14 mouse cellular contexts compared by ENCODE assay signal in the genomic region with DNA sequence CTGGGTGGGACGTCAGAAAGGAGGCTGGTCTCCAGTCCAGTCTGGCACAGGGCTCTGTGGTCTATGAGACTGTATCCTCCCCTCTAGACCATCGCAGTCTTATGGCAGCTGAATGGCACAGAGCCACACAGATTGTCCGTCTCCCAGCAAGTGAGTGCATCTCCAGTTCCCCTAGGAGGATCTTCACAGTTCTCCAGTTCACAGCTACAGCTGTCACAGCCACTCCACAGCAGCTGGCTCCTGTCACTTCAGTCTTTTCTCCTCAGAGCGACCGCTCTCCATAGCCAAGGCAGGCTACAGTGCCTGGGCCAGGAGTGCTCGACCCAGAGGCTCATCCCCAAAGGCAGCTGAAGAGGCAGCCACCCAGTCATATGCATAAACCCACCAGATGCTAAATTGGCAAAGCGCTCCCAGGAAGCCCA. TPM values are rescaled to one million over a fixed set of nuclear protein-coding genes. Genes with fewer than 3 reads are reported as not detected.
A peak's percentile ranks its signal among the peaks of the same experiment; 100 is the strongest.
DNase-seq lines count a peak whose midpoint lies in the region; ATAC-seq lines count a peak whose summit lies in the region.
"Had no signal": no experiment of that assay in that cellular context is flagged by ENCODE, and none has a peak within 500 bp of the region (broad histone marks: within the 10 kb centered on the region; RNA-seq: fewer than 3 reads in every experiment).

No protein-coding gene starts in this region.

- H3K27ac ChIP-seq in kidney, embryonic 16.5 days (ENCODE audit: low read length), result peak overlapping the region; percentile 19; the same call in 1 of the 2 replicates
- 0 out of 2 replicates have a peak overlapping the region, but pooled peaks have one; percentile 9 for H3K27ac ChIP-seq in neural tube, embryonic 15.5 days (replicated peaks)
- H3K27ac ChIP-seq: midbrain, embryonic 12.5 days had no signal

- no peak for DNase-seq in kidney, adult 18-20 months
- peak; percentile 63 for DNase-seq in gastrocnemius, postnatal 14 days
- DNase-seq in kidney, postnatal 10 days, result peak; percentile 81
- DNase-seq in embryo, embryonic 9.5 days (ENCODE audit: extremely low spot score), result no peak
- no peak for DNase-seq in Muller cell, postnatal 12 days (ENCODE audit: inconsistent ontology term)
- DNase-seq in layer of hippocampus, postnatal 10 days (ENCODE audit: low spot score in 2 of 2), result no peak
- DNase-seq: adrenal gland, postnatal 14 days; cerebellum, adult 9-10 months had no signal

- peak; percentile 72; the same call in 1 of the 2 replicates for ATAC-seq in kidney, embryonic 16.5 days (ENCODE audit: low FRiP score, low TSS enrichment)
- ATAC-seq in neural tube, embryonic 15.5 days (ENCODE audit: low FRiP score), result no peak

- 0 out of 2 replicates have a peak, but pooled peaks cover 7% of the 10 kb centered on the region for H3K9me3 ChIP-seq in kidney, embryonic 16.5 days (ENCODE audit: low read length)
- H3K9me3 ChIP-seq in neural tube, embryonic 15.5 days (replicated peaks), result no peaks in the 10 kb centered on the region
- H3K9me3 ChIP-seq: midbrain, embryonic 12.5 days had no signal

- no peak overlapping the region for H3K9ac ChIP-seq in kidney, embryonic 16.5 days (replicated peaks; ENCODE audit: low read length)
- H3K9ac ChIP-seq in neural tube, embryonic 15.5 days (replicated peaks), result no peak overlapping the region
- H3K9ac ChIP-seq: midbrain, embryonic 12.5 days had no signal

- WGBS in kidney, embryonic 16.5 days, result 34% methylated on average over 7 of the region's 7 CpGs
- 69% methylated on average over 7 of the region's 7 CpGs for WGBS in neural tube, embryonic 15.5 days

- H3K4me3 ChIP-seq in kidney, embryonic 16.5 days (ENCODE audit: low read length), result no peak overlapping the region
- no peak overlapping the region for H3K4me3 ChIP-seq in neural tube, embryonic 15.5 days (replicated peaks)
- H3K4me3 ChIP-seq: midbrain, embryonic 12.5 days had no signal

- H3K27me3 ChIP-seq in kidney, embryonic 16.5 days (ENCODE audit: insufficient read depth, low read length), result peaks cover 46% of the 10 kb centered on the region
- peaks cover 50% of the 10 kb centered on the region for H3K27me3 ChIP-seq in neural tube, embryonic 15.5 days (replicated peaks)

- H3K4me2 ChIP-seq in kidney, embryonic 16.5 days (replicated peaks; ENCODE audit: low read depth, low read length), result no peak overlapping the region
- no peak overlapping the region for H3K4me2 ChIP-seq in neural tube, embryonic 15.5 days
- H3K4me2 ChIP-seq: midbrain, embryonic 12.5 days had no signal

- H3K4me1 ChIP-seq in kidney, embryonic 16.5 days (ENCODE audit: insufficient read depth, low read length), result peaks cover 21% of the 10 kb centered on the region
- H3K4me1 ChIP-seq in neural tube, embryonic 15.5 days, result peaks cover 18% of the 10 kb centered on the region

- H3K36me3 ChIP-seq in kidney, embryonic 16.5 days (ENCODE audit: insufficient read depth, low read length), result peaks cover 24% of the 10 kb centered on the region
- peaks cover 37% of the 10 kb centered on the region for H3K36me3 ChIP-seq in neural tube, embryonic 15.5 days

- intact Hi-C loops in gastrocnemius, postnatal 14 days (cut with DNase I; ENCODE audit: low total_unique reads), result loop anchor here (2.0 kb wide), 1 partner anchor 51 kb away; no protein-coding TSS in a partner anchor

RNA-seq across cellular contexts. Expression of gene Galr2, which starts 5.0 kb away (rescaled TPM):
- polyA plus RNA-seq in kidney, embryonic 16.5 days (2015; fragmentation: Nextera tagmentation; extraction: Ambion mirVana), result 0.14 and 0.19 TPM in 2 replicates
- under 1 TPM; 0.38 to 0.41 TPM for total RNA-seq in gastrocnemius, postnatal 14 days (2021)
- polyA plus RNA-seq in neural tube, embryonic 15.5 days (2015; fragmentation: Nextera tagmentation; extraction: Ambion mirVana), result 0.47 and 0.52 TPM in 2 replicates
- total RNA-seq in layer of hippocampus, postnatal 10 days (2021), result not detected
- total RNA-seq: adrenal gland, postnatal 14 days; heart, postnatal 36 days; left cerebral cortex, postnatal 36 days had no signal
- polyA plus RNA-seq: G1E had no signal

RNA-seq across cellular contexts. Expression of gene Srp68, which starts 11.8 kb away (rescaled TPM):
- polyA plus RNA-seq in kidney, embryonic 16.5 days (2015; fragmentation: Nextera tagmentation; extraction: Ambion mirVana), result 95.9 and 96.7 TPM in 2 replicates
- total RNA-seq in gastrocnemius, postnatal 14 days (2021), result 10 to 100 TPM; 68.5 to 69.5 TPM
- polyA plus RNA-seq in neural tube, embryonic 15.5 days (2015; fragmentation: Nextera tagmentation; extraction: Ambion mirVana), result 64.2 and 77.9 TPM in 2 replicates
- 10 to 100 TPM; 50.5 to 51.9 TPM for total RNA-seq in layer of hippocampus, postnatal 10 days (2021)

RNA-seq across cellular contexts. Expression of gene Exoc7, which starts 21.3 kb away (rescaled TPM):
- 71.5 and 72.5 TPM in 2 replicates for polyA plus RNA-seq in kidney, embryonic 16.5 days (2015; fragmentation: Nextera tagmentation; extraction: Ambion mirVana)
- 10 to 100 TPM; 61.9 to 62.3 TPM for total RNA-seq in gastrocnemius, postnatal 14 days (2021)
- polyA plus RNA-seq in neural tube, embryonic 15.5 days (2015; fragmentation: Nextera tagmentation; extraction: Ambion mirVana), result 113 and 114 TPM in 2 replicates
- total RNA-seq in layer of hippocampus, postnatal 10 days (2021), result 10 to 100 TPM; 84.6 to 97.9 TPM

RNA-seq across cellular contexts. Expression of gene Evpl, which starts 47.9 kb away (rescaled TPM):
- polyA plus RNA-seq in kidney, embryonic 16.5 days (2015; fragmentation: Nextera tagmentation; extraction: Ambion mirVana), result 3.5 and 4.1 TPM in 2 replicates
- under 1 TPM; 0.09 to 0.14 TPM for total RNA-seq in gastrocnemius, postnatal 14 days (2021)
- polyA plus RNA-seq in neural tube, embryonic 15.5 days (2015; fragmentation: Nextera tagmentation; extraction: Ambion mirVana), result 1.00 and 1.9 TPM in 2 replicates
- total RNA-seq in layer of hippocampus, postnatal 10 days (2021), result under 1 TPM; 0.57 to 0.65 TPM

RNA-seq across cellular contexts. Expression of gene Foxj1, which starts 49.4 kb away (rescaled TPM):
- 2.7 and 3.5 TPM in 2 replicates for polyA plus RNA-seq in kidney, embryonic 16.5 days (2015; fragmentation: Nextera tagmentation; extraction: Ambion mirVana)
- under 1 TPM; 0.22 to 0.27 TPM for total RNA-seq in gastrocnemius, postnatal 14 days (2021)
- 11.3 and 12.1 TPM in 2 replicates for polyA plus RNA-seq in neural tube, embryonic 15.5 days (2015; fragmentation: Nextera tagmentation; extraction: Ambion mirVana)
- total RNA-seq in layer of hippocampus, postnatal 10 days (2021), result 10 to 100 TPM in 1 of 2 experiments, 1 to 10 TPM in 1; 9.5 to 10.4 TPM
- total RNA-seq: heart, postnatal 36 days had no signal

Comparison
In these comparisons a context has a peak if more than half of its experiments do, and no peak if none do; other contexts are left out.
1. DNase-seq: peak in gastrocnemius, postnatal 14 days (single experiment) and kidney, postnatal 10 days (single experiment); none in kidney, adult 18-20 months (single experiment), embryo, embryonic 9.5 days (single experiment), Muller cell, postnatal 12 days (single experiment) and layer of hippocampus, postnatal 10 days (0 of 2).